Comparison of ENCODE assay signal across 18 mouse cellular contexts in the genomic region with DNA sequence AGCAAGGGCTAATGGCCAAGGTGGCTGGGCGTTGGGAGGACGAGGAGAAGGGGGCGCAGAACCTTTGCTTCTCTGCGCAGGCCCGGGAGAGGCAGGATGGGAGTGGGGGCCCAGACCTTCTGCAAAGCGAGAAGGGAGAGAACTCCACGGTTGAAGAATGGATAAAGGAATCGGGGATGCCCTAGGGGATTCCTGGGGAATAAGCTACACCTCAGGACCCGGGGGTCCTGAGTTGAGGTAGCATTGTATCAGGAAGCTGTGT. TPM values are rescaled to one million over a fixed set of nuclear protein-coding genes. Genes with fewer than 3 reads are reported as not detected.
"Had no signal": no experiment of that assay in that cellular context is flagged by ENCODE, and none has a peak within 500 bp of the region (broad histone marks: within the 10 kb centered on the region; RNA-seq: fewer than 3 reads in every experiment).

No protein-coding gene starts in this region.

- H3K4me3 ChIP-seq: midbrain, embryonic 10.5 days; midbrain, embryonic 12.5 days; myocyte; neural tube, embryonic 13.5 days; neural tube, embryonic 15.5 days; stomach, embryonic 15.5 days had no signal

- ATAC-seq: midbrain, embryonic 16.5 days had no signal

- H3K27me3 ChIP-seq: neural tube, embryonic 13.5 days; neural tube, embryonic 15.5 days; stomach, embryonic 15.5 days had no signal

- H3K4me1 ChIP-seq: stomach, embryonic 15.5 days had no signal

- DNase-seq: lung, adult 18-20 months; lung, embryonic 14.5 days; lung, postnatal 10 days; lung, postnatal 4 days; midbrain, embryonic 14.5 days; right cerebral cortex, postnatal 14 days; thymus, adult 2 months; thymus, postnatal 25 days; thymus, postnatal 4 days had no signal

- H3K9me3 ChIP-seq: midbrain, embryonic 10.5 days; midbrain, embryonic 12.5 days; neural tube, embryonic 13.5 days; neural tube, embryonic 15.5 days; stomach, embryonic 15.5 days had no signal

- H3K36me3 ChIP-seq: midbrain, embryonic 10.5 days; midbrain, embryonic 12.5 days; neural tube, embryonic 13.5 days; neural tube, embryonic 15.5 days; stomach, embryonic 15.5 days had no signal

RNA-seq across cellular contexts. Expression of a gene that starts 52.0 kb away (rescaled TPM):
- total RNA-seq: megakaryocyte, adult 5-6 weeks; megakaryocyte-erythroid progenitor cell, adult 5-6 weeks had no signal

RNA-seq across cellular contexts. Expression of a gene that starts 53.1 kb away (rescaled TPM):
- total RNA-seq: megakaryocyte, adult 5-6 weeks had no signal
